Mouse (Mus musculus) CD4-positive, CD25-positive, alpha-beta regulatory T cell, adult 9 weeks (primary cell): ENCODE measurements around the gene Gm5346. TPM values are rescaled to one million over a fixed set of nuclear protein-coding genes. Genes with fewer than 3 reads are reported as not detected.

Source experiments
- polyA plus RNA-seq: library from polyadenylated mRNA; unstranded; fragments of 100-300 nt; shearing (Covaris generic); gene quantifications from one replicate; pipeline ENCODE4 v1.2.1, GENCODE M21; 2017

Gm5346 gene
- not detected for polyA plus RNA-seq

GRCm38 (mm10) chr8:43627176-43627575, at the start of gene Gm5346:
TSS of gene Gm5346 (minus strand) at chr8:43627276.

GRCm38 (mm10) chr8:43576607-43577006, 50.5 kb downstream of the Gm5346 start, which contains the start of gene Adam26a:
TSS of gene Adam26a (minus strand) at chr8:43576707.

Other genes starting within 250 kb of the Gm5346 start
- gene Adam26b, start 99.2 kb downstream of the Gm5346 start, polyA plus RNA-seq = not detected
- not detected for gene Adam26a, start 50.6 kb downstream of the Gm5346 start, polyA plus RNA-seq
- gene Adam34, start 82.8 kb upstream of the Gm5346 start, polyA plus RNA-seq = not detected